Mouse (Mus musculus): ENCODE data around the gene Spcs1. TPM values are rescaled to one million over a fixed set of nuclear protein-coding genes. Genes with fewer than 3 reads are reported as not detected.

Spcs1 gene
- polyA plus RNA-seq, 1 experiment from 2014 or later: 290 TPM

Other genes with a start within 250 kb of the Spcs1 start
- 18.3 and 25.1 TPM in 2 replicates for gene Tmem110, start 176.1 kb downstream of the Spcs1 start, polyA plus RNA-seq (2016; fragmentation: Nextera tagmentation; extraction: Ambion mirVana)
- gene Mustn1, start 122.5 kb downstream of the Spcs1 start, polyA plus RNA-seq (2016; fragmentation: Nextera tagmentation; extraction: Ambion mirVana): 0.90 and 0.99 TPM in 2 replicates
- gene Itih4, start 115.2 kb downstream of the Spcs1 start, polyA plus RNA-seq (2016; fragmentation: Nextera tagmentation; extraction: Ambion mirVana): 0.40 TPM in 1 of 2 replicates, not detected in the other
- 0.64 and 5.0 TPM in 2 replicates for gene Itih3, start 77.9 kb downstream of the Spcs1 start, polyA plus RNA-seq (2016; fragmentation: Nextera tagmentation; extraction: Ambion mirVana)
- gene Itih1, start 58.4 kb downstream of the Spcs1 start, polyA plus RNA-seq (2016; fragmentation: Nextera tagmentation; extraction: Ambion mirVana): 0.16 and 2.1 TPM in 2 replicates
- 7.3 and 13.4 TPM in 2 replicates for gene Nek4, start 50.3 kb downstream of the Spcs1 start, polyA plus RNA-seq (2016; fragmentation: Nextera tagmentation; extraction: Ambion mirVana)
- gene Glt8d1, start 272 bp downstream of the Spcs1 start, polyA plus RNA-seq (2016; fragmentation: Nextera tagmentation; extraction: Ambion mirVana): 41.2 and 46.7 TPM in 2 replicates
- gene Pbrm1, start 17.5 kb upstream of the Spcs1 start, polyA plus RNA-seq (2016; fragmentation: Nextera tagmentation; extraction: Ambion mirVana): 121 and 132 TPM in 2 replicates
- 85.5 and 133 TPM in 2 replicates for gene Gnl3, start 17.5 kb upstream of the Spcs1 start, polyA plus RNA-seq (2016; fragmentation: Nextera tagmentation; extraction: Ambion mirVana)
- gene Smim4, start 127.3 kb upstream of the Spcs1 start, polyA plus RNA-seq (2016; fragmentation: Nextera tagmentation; extraction: Ambion mirVana): 66.2 and 73.3 TPM in 2 replicates
- 422 and 507 TPM in 2 replicates for gene Nt5dc2, start 129.4 kb upstream of the Spcs1 start, polyA plus RNA-seq (2016; fragmentation: Nextera tagmentation; extraction: Ambion mirVana)
- 28.9 and 30.2 TPM in 2 replicates for gene Stab1, start 167.0 kb upstream of the Spcs1 start, polyA plus RNA-seq (2016; fragmentation: Nextera tagmentation; extraction: Ambion mirVana)
- gene Tnnc1, start 206.6 kb upstream of the Spcs1 start, polyA plus RNA-seq (2016; fragmentation: Nextera tagmentation; extraction: Ambion mirVana): 1,899 and 2,942 TPM in 2 replicates
- gene Nisch, start 215.3 kb upstream of the Spcs1 start, polyA plus RNA-seq (2016; fragmentation: Nextera tagmentation; extraction: Ambion mirVana): 457 and 500 TPM in 2 replicates
- 0.47 and 0.54 TPM in 2 replicates for gene Sema3g, start 216.2 kb upstream of the Spcs1 start, polyA plus RNA-seq (2016; fragmentation: Nextera tagmentation; extraction: Ambion mirVana)
- 8.4 and 11.8 TPM in 2 replicates for gene Phf7, start 249.6 kb upstream of the Spcs1 start, polyA plus RNA-seq (2016; fragmentation: Nextera tagmentation; extraction: Ambion mirVana)
- gene Bap1, start 249.8 kb upstream of the Spcs1 start, polyA plus RNA-seq (2016; fragmentation: Nextera tagmentation; extraction: Ambion mirVana): 76.2 and 80.7 TPM in 2 replicates

All from heart, embryonic 10.5 days (tissue).